Mouse (Mus musculus) cerebellum, adult 2 months (tissue): ENCODE data around the gene Ncam2.

ENCODE experiments used
- CTCF ChIP-seq: fragments of 200-500 bp; IDR thresholded peaks from 2 replicates; pipeline ENCODE4 v1.5.1; 2011; ENCODE audit warnings: low read depth, mild to moderate bottlenecking, control low read depth, low read length, moderate library complexity, borderline replicate concordance; ENCODE audit not compliant: insufficient read depth
- POLR2A ChIP-seq: fragments of 200-500 bp; IDR thresholded peaks from 2 replicates; pipeline ENCODE4 v1.6.1; 2011; ENCODE audit warnings: low read length, control low read depth, borderline replicate concordance; ENCODE audit not compliant: insufficient read depth

- TF ChIP-seq CTCF (no peak), POLR2A (no peak)
Observed at GRCm38 (mm10) chr16:81204405-81205034, 4.0 kb downstream of the Ncam2 start.
